20 mouse cellular contexts compared by ENCODE assay signal in genomic region chr2:118118045-118118444, GRCm38 (mm10). TPM values are rescaled to one million over a fixed set of nuclear protein-coding genes. Genes with fewer than 3 reads are reported as not detected.
DNase-seq lines count a peak whose midpoint lies in the region; ATAC-seq and TF ChIP-seq lines count a peak whose summit lies in the region.
"Had no signal": no experiment of that assay in that cellular context is flagged by ENCODE, and none has a peak within 500 bp of the region (broad histone marks: within the 10 kb centered on the region; RNA-seq: fewer than 3 reads in every experiment).

No protein-coding gene starts in this region.

- no peak for DNase-seq in kidney, postnatal 10 days
- peak; percentile 25 to 49 for DNase-seq in kidney, postnatal 4 days
- DNase-seq in kidney, postnatal 14 days, result no peak
- DNase-seq: adrenal gland, adult 8-10 months; adrenal gland, postnatal 36 days; cerebellum, adult 2 months; gastrocnemius, postnatal 36 days; heart, adult 18-20 months; heart, postnatal 14 days had no signal

- 41% methylated on average over 6 of the region's 6 CpGs for WGBS in kidney, embryonic 14.5 days

- no peak overlapping the region for H3K9ac ChIP-seq in kidney, embryonic 14.5 days (ENCODE audit: low read depth, low read length)
- H3K9ac ChIP-seq: forebrain, embryonic 15.5 days; heart, embryonic 15.5 days; hindbrain, embryonic 13.5 days had no signal

- H3K27ac ChIP-seq in kidney, embryonic 14.5 days (ENCODE audit: low read depth, low read length), result no peak overlapping the region
- H3K27ac ChIP-seq in embryonic fibroblast, embryonic 13.5 days (ENCODE audit: insufficient read depth, low read length), result no peak overlapping the region
- H3K27ac ChIP-seq: embryonic facial prominence, embryonic 10.5 days; forebrain, embryonic 10.5 days; forebrain, embryonic 15.5 days; heart, embryonic 10.5 days; heart, embryonic 15.5 days; hindbrain, embryonic 13.5 days had no signal

- H3K4me2 ChIP-seq in kidney, embryonic 14.5 days (replicated peaks; ENCODE audit: low read depth, low read length), result no peak overlapping the region
- H3K4me2 ChIP-seq: forebrain, embryonic 15.5 days; heart, embryonic 15.5 days; hindbrain, embryonic 13.5 days had no signal

- peaks cover 58% of the 10 kb centered on the region for H3K36me3 ChIP-seq in kidney, embryonic 14.5 days (ENCODE audit: control insufficient read depth, insufficient read depth, low read length)
- peaks cover 100% of the 10 kb centered on the region for H3K36me3 ChIP-seq in megakaryocyte, embryonic 14.5 days (replicated peaks; ENCODE audit: low read length)
- H3K36me3 ChIP-seq: forebrain, embryonic 15.5 days had no signal

- peak; percentile 41; the same call in 1 of the 2 replicates for ATAC-seq in kidney, embryonic 14.5 days (ENCODE audit: low FRiP score, low TSS enrichment)
- ATAC-seq in megakaryocyte, adult 5-6 weeks (ENCODE audit: poor library complexity, severe bottlenecking), result no peak
- ATAC-seq: forebrain, embryonic 15.5 days had no signal

- 0 out of 2 replicates have a peak, but pooled peaks cover 2% of the 10 kb centered on the region for H3K4me1 ChIP-seq in kidney, embryonic 14.5 days (ENCODE audit: control insufficient read depth, insufficient read depth, low read length)
- peaks cover 71% of the 10 kb centered on the region for H3K4me1 ChIP-seq in megakaryocyte, embryonic 14.5 days
- no peaks in the 10 kb centered on the region for H3K4me1 ChIP-seq in embryonic fibroblast, embryonic 13.5 days (ENCODE audit: control insufficient read depth, insufficient read depth, low read length)

- H3K9me3 ChIP-seq in kidney, embryonic 14.5 days (ENCODE audit: control insufficient read depth, low read length), result no peaks in the 10 kb centered on the region
- no peaks in the 10 kb centered on the region for H3K9me3 ChIP-seq in megakaryocyte, embryonic 14.5 days
- H3K9me3 ChIP-seq: forebrain, embryonic 15.5 days; heart, embryonic 10.5 days; heart, embryonic 15.5 days; hindbrain, embryonic 13.5 days had no signal

- no peak for TF ChIP-seq CTCF in embryonic fibroblast, embryonic 13.5 days (IDR thresholded peaks at IDR 0.05; ENCODE audit: borderline replicate concordance, insufficient read depth, low read length)

- H3K27me3 ChIP-seq in kidney, embryonic 14.5 days (ENCODE audit: control insufficient read depth, insufficient read depth, low read length), result no peaks in the 10 kb centered on the region
- H3K27me3 ChIP-seq in megakaryocyte, embryonic 14.5 days (replicated peaks), result no peaks in the 10 kb centered on the region
- H3K27me3 ChIP-seq: forebrain, embryonic 15.5 days; heart, embryonic 15.5 days had no signal

- peak; percentile 86 for TF ChIP-seq POLR2A in embryonic fibroblast, embryonic 13.5 days (IDR thresholded peaks at IDR 0.05; ENCODE audit: low read depth, low read length)

- H3K4me3 ChIP-seq in kidney, embryonic 14.5 days (ENCODE audit: low read length), result no peak overlapping the region
- peak overlapping the region; percentile 76 for H3K4me3 ChIP-seq in megakaryocyte, embryonic 14.5 days (replicated peaks)
- no peak overlapping the region for H3K4me3 ChIP-seq in embryonic fibroblast, embryonic 13.5 days (ENCODE audit: insufficient read depth, low read length)
- H3K4me3 ChIP-seq: embryonic facial prominence, embryonic 10.5 days; erythroblast, embryonic 14.5 days; forebrain, embryonic 10.5 days; forebrain, embryonic 15.5 days; heart, embryonic 10.5 days; heart, embryonic 15.5 days; hindbrain, embryonic 13.5 days had no signal

RNA-seq across cellular contexts. Expression of gene Thbs1, which starts 6.4 kb away (rescaled TPM):
- 10.3 and 23.8 TPM in 2 replicates for polyA plus RNA-seq in kidney, embryonic 14.5 days (2014; fragmentation: Nextera tagmentation; extraction: Ambion mirVana)
- 258 and 405 TPM in 2 replicates for polyA plus RNA-seq in megakaryocyte, embryonic 14.5 days (2012; ENCODE audit: insufficient read depth, low replicate concordance)
- total RNA-seq in megakaryocyte, adult 5-6 weeks (2015), result 27.3 and 28.8 TPM in 2 replicates
- total RNA-seq in megakaryocyte, adult 5-6 weeks (2017), result 32.7 and 37.6 TPM in 2 replicates
- polyA plus RNA-seq in embryonic fibroblast, embryonic 13.5 days (2011; ENCODE audit: insufficient read length, low read depth, missing spikeins), result 2,892 and 6,250 TPM in 2 replicates

Comparison
In these comparisons a context has a peak if more than half of its experiments do, and no peak if none do; other contexts are left out.
1. DNase-seq: peak in kidney, postnatal 4 days (2 of 2); none in kidney, postnatal 10 days (single experiment) and kidney, postnatal 14 days (single experiment).